Mouse (Mus musculus): Measurements from ENCODE around the gene Foxf1. TPM values are rescaled to one million over a fixed set of nuclear protein-coding genes. Genes with fewer than 3 reads are reported as not detected.

Foxf1 gene
- total RNA-seq, 4 experiments from 2014 or later: 0.52 to 1.1 (median 0.59) TPM

- no peak for DNase-seq (ENCODE audit: low spot score in 2 of 2)
These were observed 1.7 kb upstream of the Foxf1 start for GRCm38 (mm10) chr8:121082218-121083092.

DNA sequence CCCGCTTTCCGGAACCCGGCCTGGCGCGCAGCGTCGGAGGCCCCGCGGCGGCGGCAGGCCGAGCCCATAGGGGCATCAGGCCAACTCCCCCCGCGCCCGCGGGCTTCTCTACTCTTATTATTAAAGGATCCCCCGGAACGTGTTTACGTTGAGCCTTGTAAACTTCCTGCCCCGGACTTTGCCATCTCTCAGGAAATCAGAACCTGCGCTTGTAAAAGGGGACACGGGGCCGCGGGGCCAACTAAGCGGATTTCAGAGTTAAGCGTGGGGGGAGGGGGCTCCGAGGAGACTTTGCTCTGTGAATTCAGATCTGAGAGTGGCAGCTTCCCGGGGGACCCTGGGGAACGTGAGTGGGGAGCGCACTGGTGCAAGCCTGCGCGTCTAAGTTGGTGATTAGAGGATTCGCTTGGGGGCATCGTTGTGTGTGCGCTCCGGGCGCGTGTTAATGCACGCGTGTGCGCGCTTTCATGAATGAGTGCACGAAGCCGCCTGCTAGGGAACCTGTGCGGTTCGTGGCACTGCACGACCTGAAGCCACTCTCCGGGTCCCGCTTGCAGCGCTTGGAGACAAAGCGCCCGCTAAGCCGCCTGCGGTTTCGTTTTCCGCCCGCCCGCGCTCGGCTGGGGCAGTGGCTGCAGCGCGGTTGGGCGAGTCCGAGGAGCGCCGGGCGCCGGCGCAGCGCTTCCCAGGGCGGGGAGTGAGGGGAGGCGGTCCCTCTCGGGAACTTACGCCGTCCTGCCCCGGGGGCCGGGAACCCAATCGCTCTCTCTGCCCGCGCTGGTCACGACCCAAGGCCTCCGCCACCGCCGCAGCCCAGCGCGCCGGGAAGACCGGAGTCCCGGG lies 872 bp upstream of the Foxf1 start:
- DNase-seq (ENCODE audit: low spot score in 2 of 2): no peak

- no peak for DNase-seq (ENCODE audit: low spot score in 2 of 2)
These were observed 313 bp upstream of the Foxf1 start for GRCm38 (mm10) chr8:121083936-121084209.

DNA sequence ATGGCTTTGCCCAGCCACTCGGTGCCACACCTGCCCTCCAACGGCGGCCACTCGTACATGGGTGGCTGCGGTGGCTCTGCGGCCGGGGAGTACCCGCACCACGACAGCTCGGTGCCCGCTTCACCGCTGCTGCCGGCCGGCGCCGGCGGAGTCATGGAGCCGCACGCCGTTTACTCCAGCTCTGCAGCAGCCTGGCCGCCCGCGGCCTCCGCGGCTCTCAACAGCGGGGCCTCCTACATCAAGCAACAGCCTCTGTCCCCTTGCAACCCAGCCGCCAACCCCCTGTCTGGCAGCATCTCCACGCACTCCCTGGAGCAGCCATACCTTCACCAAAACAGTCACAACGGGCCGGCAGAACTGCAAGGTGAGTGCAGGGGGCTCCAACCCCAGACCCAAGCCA lies 825 bp downstream of the Foxf1 start:
- no peak for DNase-seq (ENCODE audit: low spot score in 2 of 2)

DNA sequence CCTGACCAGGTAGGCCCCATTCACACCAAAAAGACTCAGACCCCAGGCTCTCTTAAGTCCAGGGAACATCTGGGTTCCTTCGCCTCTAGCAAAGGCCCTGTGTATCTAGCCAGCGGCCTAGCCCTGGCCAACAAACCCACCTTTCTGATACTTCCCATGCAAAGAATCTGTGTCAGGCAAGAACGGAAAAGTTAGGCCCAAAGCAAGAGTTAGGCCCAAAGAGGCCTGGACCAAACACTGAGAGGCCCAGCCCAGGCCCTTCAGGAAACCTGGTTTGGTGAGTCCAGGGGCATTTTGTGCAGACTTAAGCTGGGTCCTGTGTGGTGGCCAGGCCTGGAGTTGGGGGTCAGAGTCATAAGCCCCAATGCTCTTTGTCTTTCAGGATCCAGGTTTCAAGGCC lies 1.4 kb downstream of the Foxf1 start:
- no peak for DNase-seq (ENCODE audit: low spot score in 2 of 2)

DNA sequence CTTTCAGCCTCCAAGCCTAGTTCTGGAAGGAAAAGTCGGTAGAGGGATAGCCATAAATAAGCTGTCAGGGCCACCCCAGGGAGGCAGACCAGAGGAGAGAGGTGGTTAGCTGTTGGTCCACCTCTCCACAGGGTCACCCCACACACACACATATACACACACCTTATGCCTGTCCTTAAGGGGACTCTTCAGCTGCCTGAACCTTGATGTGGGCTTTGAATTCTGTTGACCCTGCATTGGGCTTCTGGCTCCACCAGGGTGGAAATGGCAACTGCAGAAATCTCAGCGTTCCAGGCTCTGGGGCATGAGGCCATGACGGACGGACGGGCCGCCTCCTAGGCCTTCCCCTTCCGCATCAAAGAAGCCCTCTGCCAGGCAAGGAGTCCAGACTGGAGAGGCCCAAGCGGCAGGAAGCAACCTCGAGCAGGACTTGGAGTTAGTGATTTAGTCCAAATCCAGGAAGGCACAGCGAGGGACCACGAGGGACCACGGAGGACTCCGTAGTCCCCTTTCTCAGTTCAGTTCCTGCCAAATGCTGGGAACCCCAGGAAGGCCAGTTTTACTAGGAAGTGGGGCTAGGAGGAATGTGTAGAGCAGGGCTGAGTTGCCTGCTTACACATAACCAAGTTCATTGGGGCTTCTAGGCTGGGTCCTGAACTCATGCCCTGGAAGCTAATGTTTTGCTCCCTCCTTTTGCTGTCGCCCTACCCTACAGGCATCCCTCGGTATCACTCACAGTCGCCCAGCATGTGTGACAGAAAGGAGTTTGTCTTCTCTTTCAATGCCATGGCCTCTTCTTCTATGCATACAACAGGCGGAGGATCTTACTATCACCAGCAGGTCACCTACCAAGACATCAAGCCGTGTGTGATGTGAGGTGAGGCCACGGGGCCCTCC lies 2.1 kb downstream of the Foxf1 start:
- DNase-seq (ENCODE audit: low spot score in 2 of 2): no peak

- DNase-seq (ENCODE audit: low spot score in 2 of 2): no peak
These were observed 4.1 kb downstream of the Foxf1 start for GRCm38 (mm10) chr8:121088281-121088680.

GRCm38 (mm10) chr8:121088871-121089630 lies 4.9 kb downstream of the Foxf1 start:
- no peak for DNase-seq (ENCODE audit: low spot score in 2 of 2)

- no peak for DNase-seq (ENCODE audit: low spot score in 2 of 2)
These were observed 5.6 kb downstream of the Foxf1 start for GRCm38 (mm10) chr8:121089631-121090380.

- DNase-seq (ENCODE audit: low spot score in 2 of 2): no peak
These were observed 6.5 kb downstream of the Foxf1 start for GRCm38 (mm10) chr8:121090716-121091115.

DNA sequence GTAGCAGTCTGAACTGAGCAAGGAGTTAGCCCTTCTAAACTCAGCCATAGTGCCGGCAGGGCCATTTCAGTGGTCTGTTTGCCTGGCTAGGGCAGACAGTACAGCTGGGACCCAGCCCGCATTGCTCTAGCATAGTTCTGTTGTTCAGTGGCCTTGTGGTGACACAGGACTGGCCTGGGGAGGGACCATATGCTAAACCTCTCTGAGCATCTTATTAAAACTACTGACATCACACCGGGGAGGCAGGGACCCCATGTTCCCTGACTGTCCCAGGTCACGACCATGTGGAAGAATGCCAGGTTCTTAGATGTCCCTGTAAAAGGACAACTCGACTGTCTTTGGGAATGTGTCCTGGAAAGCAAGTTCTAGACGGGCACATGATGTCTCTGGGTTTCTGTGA lies 8.0 kb downstream of the Foxf1 start:
- DNase-seq (ENCODE audit: low spot score in 2 of 2): no peak

DNA sequence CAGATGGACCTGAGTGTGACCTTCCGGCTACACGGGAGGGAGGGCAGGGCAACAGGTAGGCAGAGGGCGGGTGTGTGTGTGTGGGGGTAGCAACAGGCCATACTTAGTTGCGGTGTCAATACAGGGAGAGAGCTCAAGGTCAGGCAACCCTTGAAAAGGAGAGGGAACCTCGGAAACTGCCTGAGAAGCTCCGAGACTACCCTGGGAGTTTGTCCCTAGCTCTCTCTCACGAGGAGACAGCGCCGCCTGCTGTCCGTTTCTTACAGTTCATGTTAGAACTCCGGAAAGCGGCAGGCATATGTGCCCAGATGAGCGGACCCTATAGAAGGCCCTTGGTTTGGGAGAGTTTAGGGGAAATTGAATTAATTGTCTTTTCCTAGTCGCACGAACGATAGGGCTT lies 8.4 kb downstream of the Foxf1 start:
- peak; percentile 43 to 87 for DNase-seq (ENCODE audit: low spot score in 2 of 2)

- DNase-seq (ENCODE audit: low spot score in 2 of 2): no peak
These were observed 9.3 kb downstream of the Foxf1 start for GRCm38 (mm10) chr8:121093496-121093895.

DNA sequence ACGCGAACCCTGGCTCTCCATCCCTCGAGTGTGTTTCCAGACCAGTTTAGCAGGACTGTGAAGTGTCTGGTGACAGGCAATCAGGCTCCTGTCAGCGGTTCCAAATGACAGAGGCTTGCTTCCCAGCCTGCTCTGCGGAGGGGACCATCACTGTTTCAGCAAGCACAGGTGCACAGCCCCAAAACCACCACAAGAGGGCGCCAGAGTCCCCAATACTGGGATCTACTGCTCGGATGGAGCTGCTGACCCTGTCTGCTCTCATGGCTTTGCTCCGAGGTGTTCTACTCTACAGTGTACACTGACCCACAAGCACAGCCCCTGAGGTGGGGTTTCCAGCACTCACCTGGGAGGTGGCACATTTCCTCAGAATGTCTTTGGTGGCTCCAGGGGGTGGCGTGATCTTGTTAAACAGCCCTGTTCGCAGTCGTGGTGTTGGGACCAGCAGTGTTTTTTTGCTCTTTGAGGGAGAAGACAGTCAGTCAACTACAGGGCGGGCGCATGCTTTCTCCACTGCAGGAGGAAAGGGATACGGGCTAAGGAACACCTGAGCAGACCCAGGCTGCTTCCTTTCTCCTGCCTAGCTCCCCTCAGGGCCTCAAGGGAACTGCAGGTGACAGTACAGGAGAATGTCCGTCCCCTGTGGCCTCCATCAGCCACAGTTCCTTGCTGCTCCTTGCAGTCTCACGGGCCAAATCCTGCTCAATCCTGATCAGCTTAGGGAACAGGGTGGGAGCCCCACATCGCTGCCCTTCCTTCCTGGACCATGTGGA lies 20.0 kb downstream of the Foxf1 start:
- peak; percentile 28 to 68 for DNase-seq (ENCODE audit: low spot score in 2 of 2)

- peak; percentile 97 to 99 for DNase-seq (ENCODE audit: low spot score in 2 of 2)
These were observed 23.8 kb downstream of the Foxf1 start, which contains the start of gene Mthfsd for GRCm38 (mm10) chr8:121107668-121108656. TSS of gene Mthfsd (minus strand) at chr8:121108392.

DNA sequence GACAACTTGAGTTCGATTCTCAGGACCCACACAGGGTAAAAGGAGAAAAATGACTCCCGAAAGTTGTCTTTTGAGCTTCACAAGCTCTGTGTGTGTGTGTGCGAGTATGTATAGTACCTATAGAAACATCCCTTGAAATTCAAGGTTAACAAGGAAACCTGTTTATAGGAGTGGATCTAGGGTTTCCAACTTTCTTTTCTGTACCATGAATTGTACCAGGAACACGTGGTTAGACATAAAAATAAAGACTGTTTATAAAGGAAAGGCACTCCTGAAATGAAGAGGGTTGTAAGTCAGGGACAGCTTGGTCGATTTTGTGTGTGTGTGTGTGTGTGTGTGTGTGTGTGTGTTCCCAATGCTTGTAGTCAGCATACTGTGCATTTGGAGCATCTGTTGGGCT lies 24.5 kb downstream of the Foxf1 start:
- DNase-seq (ENCODE audit: low spot score in 2 of 2): no peak

DNA sequence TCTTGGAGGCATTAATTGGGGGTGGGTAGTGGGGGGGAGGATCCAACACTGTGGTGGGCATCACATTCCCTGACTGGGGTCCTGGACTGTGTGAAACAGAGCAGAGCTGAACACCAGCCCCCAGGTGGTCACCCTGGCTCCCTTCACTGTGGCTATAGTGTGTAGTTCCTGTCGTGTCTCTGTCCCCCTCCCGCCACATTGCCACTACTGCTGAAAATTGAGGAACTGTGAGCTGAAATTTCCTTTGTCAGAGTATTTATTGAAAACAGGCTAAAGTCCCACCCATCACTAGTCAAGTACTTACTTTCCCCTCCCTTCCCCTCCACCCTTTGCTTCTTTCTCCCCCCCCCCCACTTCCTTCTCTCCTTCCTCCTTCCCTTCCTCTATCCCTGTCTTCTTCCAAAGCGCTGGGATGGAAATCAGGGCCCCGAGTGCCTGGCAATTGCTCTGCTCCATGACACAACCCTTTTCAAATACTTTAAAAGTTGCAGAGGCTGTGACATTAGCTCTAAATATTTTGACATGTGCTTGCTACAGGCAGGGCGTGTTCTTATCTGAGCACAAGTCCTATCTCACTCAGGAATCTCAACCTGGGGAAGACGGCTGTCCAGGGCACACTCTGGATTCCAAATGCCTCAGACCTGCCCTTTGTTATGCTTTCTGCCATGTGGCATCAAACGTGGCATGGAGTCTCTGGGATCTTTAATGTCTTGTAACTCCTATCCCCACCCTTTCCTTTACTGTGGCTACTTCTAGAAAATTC lies 27.1 kb downstream of the Foxf1 start:
- DNase-seq (ENCODE audit: low spot score in 2 of 2): no peak
